Mouse (Mus musculus): ENCODE data around the gene Porcn.

DNA sequence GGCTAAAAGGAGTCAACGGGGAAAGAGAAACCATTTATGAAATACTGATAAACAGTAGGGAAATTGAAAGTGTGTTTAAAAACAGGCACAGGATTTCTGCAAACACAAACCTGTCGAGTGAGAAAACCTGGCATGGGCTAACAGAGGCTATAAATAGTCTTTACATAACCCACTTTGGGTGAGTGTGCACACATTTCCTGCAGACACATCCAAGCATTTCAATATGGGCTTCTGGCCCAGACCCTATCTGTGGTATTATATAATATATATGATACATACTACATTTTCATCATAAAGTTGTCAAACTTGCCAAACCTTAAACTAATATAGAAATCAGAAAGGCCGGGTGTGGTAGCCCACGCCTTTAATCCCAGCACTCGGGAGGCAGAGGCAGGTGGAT lies 43.2 kb downstream of the Porcn start:
- TF ChIP-seq CTCF (IDR thresholded peaks at IDR 0.05; ENCODE audit: low read depth) (no peak), EP300 (optimal IDR thresholded peaks at IDR 0.05) (no peak)
